Mouse (Mus musculus): ENCODE measurements around the gene Gnl1. TPM values are rescaled to one million over a fixed set of nuclear protein-coding genes. Genes with fewer than 3 reads are reported as not detected.
"Not testable (repeated sequence)": the region's sequence is repeated elsewhere in the genome, so short reads cannot be mapped to it uniquely, and the experiment has no call there.

Gnl1 gene
- total RNA-seq, 2 experiments from 2014 or later, result 1.3 to 3.3 TPM

DNA sequence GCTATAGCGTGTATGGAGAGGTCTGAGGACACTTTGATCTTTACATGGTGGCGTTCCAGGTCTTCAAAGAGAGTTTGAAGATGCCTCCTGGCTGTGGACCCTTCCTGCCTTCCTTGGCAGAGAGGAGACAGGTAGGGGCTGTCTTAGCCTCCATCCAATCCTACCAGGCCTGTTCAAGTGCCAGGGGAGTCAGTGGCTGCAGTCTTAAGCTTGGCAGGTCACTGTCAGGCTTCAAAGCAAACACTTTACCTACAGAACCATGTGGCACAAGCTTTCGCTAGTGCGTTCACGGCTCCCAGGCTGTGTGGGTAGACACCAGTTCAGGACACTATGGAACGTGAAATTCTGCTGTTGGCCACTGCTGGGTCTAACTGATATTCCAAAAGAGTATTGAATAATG is 43.3 kb downstream of the Gnl1 start:
- ATAC-seq (replicated peaks; ENCODE audit: low FRiP score, poor library complexity, severe bottlenecking), result no peak

DNA sequence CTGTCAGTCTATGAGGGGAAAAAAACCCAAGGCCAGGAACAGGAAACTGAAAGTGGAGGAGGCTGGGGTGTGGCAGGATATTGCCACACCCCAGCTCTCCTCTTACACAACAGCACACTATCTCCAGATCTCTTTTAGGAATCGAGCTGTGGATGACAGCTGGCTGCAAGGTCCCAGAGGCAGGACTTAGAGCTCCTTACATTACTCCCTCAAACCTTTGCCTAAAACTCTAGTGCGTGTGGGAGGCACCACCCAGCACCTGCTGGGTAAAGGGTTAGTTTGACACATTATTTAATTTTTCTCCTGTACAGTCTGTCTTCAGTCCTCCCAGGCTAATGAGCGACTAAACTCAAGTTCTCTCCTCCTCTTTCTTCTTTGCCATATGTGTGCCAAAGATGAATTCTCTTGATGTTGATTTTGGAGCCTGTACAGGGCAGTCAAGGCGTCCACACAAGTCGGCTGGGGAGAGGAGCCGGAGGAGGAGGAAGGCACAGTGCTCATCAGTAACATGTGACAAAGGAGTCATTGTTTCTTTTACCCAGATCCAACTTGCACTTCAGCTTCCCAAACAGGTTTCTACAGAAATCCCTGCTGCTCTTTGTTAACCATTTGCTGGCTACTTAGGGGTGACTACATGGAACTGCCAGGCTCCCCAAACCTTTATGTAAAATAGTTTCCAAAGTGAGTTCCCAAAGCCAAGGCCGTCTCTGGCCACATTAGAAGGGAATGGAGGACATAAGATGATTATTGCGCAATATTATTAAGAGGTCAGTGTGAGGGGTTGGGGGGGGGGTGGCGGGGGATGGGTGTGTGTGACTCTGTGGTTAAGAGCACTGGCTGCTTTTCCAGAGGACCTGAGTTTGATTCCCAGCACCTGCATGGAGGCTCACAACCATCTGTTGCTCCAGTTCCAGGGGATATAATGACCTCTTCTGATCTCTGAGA is 44.3 kb downstream of the Gnl1 start:
- ATAC-seq (replicated peaks; ENCODE audit: low FRiP score, poor library complexity, severe bottlenecking), result peak; percentile 68

DNA sequence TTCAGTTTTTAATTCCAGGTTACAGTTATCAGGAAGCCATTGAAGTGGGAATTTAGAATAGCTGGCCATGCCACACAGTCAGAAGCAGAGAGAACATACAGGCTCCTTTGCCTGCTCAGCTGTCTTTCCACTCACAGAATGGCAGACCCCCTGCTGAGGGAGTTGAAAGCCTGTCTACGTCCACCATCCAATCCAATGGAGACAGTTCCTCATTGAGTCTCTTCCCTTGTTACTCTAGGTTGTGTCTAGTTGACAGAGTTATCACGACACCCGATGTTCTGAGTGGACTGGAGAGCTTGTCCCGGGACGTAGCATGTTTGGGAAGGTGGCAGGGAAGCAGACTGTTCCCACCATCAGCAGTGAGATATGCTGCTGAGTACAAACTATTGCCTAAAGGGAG is 45.5 kb downstream of the Gnl1 start:
- ATAC-seq (replicated peaks; ENCODE audit: low FRiP score, poor library complexity, severe bottlenecking), result no peak

DNA sequence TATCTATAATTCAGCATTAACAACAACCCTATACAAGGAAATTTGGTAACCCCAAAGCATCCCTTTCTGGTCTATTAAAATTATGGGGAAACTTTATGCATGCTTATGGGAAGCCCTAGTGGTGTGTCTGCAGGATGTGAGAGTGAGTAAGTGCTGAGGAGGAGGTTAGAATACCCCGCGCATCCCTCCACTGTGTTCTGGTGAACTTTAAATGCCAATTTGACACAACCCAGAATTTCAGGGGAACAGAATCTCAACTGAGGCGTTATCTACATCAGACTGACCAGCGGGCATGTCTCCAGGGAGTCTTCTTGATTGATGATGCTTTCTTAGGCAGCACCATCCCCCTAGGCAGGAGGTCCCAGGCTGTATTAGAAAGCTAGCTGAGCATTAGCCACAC is 46.2 kb downstream of the Gnl1 start:
- no peak for ATAC-seq (replicated peaks; ENCODE audit: low FRiP score, poor library complexity, severe bottlenecking)

DNA sequence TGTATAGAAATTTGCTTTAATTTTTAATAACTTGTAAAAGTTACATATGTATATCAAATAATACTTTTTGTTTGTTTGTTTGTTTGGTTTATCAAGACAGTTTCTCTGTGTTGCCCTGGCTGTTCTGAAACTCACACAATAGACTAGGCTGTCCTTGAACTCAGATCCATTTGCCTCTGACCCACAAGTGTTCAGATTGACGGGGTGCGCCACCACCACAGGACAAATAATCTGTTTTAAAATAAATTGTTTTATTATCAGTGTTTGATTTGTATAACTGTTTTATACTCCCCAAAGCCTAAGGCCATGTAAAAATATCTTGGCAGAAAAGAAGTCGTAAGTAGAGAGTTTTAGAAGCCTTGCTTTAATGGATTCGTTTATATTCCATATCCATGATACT is 48.0 kb downstream of the Gnl1 start:
- ATAC-seq (replicated peaks; ENCODE audit: low FRiP score, poor library complexity, severe bottlenecking), result no peak

DNA sequence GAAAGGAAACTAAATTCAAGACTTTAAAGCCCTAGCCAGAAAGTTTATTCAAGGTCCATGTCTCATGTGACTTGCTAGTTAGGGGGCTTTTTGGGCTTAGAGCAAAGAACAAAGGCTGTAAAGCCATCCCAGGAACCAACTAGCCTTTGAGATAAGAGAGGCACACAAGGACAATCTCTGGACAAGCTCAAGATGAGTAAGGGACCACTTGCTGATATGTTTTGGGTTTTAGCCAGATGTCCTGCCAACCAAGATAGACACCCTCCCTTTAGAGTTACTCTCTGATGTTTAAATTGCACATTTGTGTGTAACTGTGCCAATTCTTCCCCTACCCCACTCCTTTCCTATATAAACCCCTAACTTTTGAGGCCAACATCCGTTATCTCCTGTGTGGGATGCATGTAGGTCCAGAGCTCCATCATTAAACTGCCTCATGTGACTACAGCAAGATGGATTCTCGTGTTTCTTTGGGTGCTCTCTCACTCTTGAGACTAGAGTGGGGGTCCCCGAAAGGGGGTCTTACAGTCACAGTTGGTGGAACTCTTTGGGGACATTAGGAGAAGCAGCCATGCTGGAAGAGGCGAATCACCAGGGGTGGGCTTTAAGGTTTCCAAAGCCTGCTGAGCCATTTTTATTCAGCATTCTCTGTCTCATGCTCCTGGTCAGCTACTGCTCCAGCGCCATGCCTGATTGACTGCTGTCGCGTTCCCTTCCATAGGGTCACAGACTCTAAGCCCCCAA is 49.4 kb downstream of the Gnl1 start:
- ATAC-seq (replicated peaks; ENCODE audit: low FRiP score, poor library complexity, severe bottlenecking), result no peak

DNA sequence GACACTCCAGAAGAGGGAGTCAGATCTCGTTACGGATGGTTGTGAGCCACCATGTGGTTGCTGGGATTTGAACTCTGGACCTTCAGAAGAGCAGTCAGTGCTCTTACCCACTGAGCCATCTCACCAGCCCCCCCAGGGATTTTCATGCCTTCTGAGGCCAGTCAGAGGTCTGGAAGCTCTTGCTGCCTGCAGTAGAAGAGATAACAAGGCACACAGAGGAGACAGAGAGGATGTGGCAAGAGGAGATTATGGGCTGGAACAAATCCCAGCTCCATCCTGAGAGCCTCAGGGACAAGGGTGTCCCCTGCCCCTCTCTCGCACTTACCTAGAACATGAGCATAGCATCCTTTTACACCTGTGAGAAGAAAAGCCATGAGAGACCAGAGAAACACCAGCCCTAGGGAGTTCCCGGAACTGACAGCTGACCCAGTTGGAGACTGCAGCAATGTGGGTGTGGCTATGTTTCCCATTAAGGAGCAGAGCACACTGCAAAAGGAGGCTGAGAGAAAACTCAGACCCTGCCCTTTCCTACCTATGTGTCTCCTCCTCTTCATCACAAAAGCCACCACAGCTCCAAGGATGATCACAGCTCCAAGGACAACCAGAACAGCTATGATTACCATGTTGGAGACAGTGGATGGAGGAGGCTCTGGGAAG is 50.5 kb downstream of the Gnl1 start:
- peak; percentile 84 for ATAC-seq (replicated peaks; ENCODE audit: low FRiP score, poor library complexity, severe bottlenecking)

DNA sequence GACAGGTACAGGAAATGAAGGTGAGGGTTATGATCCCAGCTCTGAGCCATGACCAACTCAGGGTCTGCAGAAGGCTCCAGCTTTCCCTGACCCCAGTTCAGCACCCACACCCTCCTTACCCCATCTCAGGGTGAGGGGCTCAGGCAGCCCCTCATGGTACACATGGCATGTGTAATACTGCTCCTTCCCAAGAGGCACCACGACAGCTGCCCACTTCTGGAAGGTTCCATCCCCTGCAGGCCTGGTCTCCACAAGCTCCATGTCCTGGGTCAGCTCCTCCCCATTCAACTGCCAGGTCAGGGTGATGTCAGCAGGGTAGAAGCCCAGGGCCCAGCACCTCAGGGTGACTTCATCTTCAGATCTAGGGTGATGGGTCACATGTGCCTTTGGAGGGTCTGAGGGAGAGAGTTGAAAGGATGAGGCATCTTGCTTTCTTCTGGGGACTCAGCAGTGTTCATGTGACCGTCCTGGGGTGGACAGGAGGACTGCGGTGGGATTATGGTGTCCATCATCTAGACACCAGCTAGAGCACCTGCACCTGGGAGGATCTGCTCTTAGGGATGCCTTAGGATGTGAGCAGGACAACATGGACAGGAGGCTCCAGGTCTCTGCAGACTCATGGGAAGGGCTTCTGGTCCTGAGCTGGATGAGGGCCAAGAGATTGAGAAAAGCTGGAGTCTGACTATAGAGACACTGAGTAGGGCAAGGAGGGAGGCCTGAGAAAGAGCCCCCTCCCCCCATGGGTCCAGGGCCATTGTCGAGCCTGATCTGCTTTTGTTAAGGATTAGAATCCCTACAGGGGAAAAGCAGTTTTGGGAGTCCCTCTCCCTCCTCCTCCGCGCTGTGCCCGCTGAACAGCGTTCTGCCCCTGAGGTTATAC is 51.3 kb downstream of the Gnl1 start:
- ATAC-seq (replicated peaks; ENCODE audit: low FRiP score, poor library complexity, severe bottlenecking), result not testable (repeated sequence)

DNA sequence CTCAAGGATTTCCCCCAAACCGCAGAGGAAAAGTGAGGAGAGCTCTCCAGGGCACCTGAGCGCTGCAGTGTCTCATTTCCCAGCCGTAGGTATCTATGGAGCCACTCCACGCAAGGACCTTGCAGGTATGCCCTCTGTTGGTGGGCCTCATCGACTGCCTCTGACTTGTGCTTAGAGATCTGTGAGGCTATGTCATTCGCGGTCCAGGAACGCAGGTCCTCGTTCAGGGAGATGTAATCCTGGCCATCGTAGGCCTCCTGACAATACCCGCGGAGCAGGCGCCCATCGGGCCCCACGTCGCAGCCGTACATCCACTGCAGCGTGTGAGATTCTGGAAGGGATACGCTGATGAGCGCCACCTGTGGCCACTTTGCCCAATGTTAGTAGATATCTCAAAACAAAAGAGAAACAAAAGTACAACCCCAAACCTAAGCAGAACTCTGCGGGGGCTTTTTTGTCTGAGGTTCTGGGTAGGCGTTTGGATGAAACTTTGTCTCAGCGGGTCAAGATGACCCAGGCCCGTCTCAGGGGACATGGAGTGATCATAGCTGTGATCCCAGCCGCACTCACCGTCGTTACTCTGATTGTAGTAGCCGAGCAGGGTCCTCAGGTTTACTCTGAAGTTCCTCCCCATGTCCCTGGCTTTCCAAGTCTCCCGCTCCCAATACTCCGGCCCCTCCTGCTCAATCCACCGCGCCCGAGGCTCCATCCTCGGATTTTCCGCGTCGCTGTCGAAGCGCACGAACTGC is 52.1 kb downstream of the Gnl1 start:
- peak; percentile 79 for ATAC-seq (replicated peaks; ENCODE audit: low FRiP score, poor library complexity, severe bottlenecking)

DNA sequence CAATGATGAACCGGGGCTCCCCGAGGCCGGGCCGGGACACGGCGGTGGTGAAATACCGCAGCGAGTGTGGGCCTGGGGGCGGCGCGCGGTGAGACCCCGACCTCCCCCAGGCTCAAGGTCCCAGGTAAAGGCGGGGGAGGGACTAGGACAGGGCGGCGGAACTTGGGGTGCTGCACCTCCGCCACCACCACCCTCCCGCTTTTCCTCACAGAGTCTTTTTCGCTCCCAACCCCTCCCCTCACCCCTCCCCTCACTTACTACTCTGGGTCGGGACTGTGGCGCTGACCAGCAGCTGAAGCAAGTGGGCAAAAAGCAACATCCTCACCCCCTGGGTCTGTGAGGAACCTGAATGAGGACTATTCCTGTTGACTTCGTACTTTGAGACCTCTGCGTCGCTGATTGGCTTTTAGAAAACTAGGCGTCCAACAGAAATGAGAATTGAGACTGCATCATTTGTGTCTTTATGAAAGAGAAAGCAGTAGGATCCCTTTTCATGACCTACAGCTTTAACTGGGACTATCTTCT is 52.8 kb downstream of the Gnl1 start, which contains the start of gene H2-T23:
Gene H2-T23 (minus strand): TSS at position 505 of the 525 bp plus-strand sequence.
- peak; percentile 47 for ATAC-seq (replicated peaks; ENCODE audit: low FRiP score, poor library complexity, severe bottlenecking)

DNA sequence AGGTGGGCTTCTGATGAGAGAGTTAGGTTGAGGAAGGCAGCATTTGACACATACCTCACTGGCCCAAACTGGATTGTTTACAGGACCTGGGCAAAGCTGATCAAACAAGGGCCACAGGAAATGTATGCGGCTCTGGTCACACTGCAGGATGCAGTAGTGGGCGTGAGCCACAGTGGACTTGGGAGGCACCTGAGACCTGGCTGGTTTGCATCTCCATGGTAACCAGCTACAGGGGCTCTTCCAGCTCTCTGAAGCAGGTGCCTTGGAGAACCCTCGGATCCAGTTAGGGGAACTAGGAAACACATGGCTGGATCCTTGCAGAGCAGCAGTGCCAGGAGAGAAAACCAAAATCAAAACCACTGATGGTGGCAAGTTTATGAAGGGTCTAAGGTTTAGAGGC is 54.9 kb downstream of the Gnl1 start:
- ATAC-seq (replicated peaks; ENCODE audit: low FRiP score, poor library complexity, severe bottlenecking), result not testable (repeated sequence)

DNA sequence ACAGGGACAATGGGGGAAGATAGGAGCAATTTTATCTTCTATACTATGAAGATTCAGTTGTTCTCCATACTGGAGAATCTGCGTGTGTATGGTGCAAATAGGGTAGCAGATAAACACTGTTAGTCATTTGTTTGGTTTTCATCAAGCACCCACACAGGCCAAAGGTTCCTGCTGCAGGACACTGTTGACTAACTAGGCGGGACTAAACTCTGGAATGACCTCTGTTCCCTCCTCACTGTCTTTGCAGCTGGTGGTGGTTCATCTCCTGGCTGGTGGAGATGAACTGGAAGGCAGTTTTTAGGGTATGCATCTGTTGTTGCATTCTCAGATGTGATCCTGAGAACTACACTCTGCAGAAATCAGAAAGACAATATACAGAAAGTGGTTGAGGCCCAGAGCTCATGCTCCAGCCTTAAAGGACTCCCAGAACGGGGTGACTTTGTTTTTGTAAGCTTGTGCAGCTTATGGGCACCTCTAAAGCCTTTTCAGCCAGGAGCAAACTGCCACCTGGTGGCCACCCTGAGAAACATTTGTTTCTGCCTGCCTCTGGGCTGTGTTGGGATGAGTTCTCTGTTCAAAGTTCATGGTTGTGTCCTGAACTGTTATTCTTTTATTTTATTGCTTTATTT is 55.5 kb downstream of the Gnl1 start:
- ATAC-seq (replicated peaks; ENCODE audit: low FRiP score, poor library complexity, severe bottlenecking), result peak; percentile 62

DNA sequence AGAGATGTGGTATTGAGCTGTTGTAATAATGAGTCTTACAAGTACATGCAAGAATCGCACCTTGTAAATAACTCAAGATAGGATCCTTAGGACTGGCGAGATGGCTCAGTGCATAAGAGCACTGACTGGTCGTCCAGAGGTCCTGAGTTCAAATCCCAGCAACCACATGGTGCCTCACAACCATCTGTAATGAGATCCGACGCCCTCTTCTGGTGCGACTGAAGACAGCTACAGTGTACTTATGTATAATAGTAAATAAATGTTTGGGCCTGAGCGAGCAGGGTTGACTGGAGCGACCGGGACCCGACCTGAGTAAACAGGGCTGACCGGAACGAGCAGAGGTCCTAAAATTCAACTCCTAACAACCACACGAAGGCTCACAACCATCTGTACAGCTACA is 56.5 kb downstream of the Gnl1 start:
- ATAC-seq (replicated peaks; ENCODE audit: low FRiP score, poor library complexity, severe bottlenecking), result not testable (repeated sequence)

Other genes starting within 250 kb of the Gnl1 start
- 3.8 and 10.5 TPM in 2 replicates for gene Ier3, start 158.2 kb upstream of the Gnl1 start, total RNA-seq (2015; ENCODE audit: low replicate concordance)
- 0.51 and 4.0 TPM in 2 replicates for gene Ier3, start 158.2 kb upstream of the Gnl1 start, total RNA-seq (2017; ENCODE audit: low replicate concordance)
- 19.3 and 32.8 TPM in 2 replicates for gene Flot1, start 156.6 kb upstream of the Gnl1 start, total RNA-seq (2015; ENCODE audit: low replicate concordance)
- gene Flot1, start 156.6 kb upstream of the Gnl1 start, total RNA-seq (2017; ENCODE audit: low replicate concordance), result 14.6 and 29.1 TPM in 2 replicates
- gene Tubb5, start 141.5 kb upstream of the Gnl1 start, total RNA-seq (2015; ENCODE audit: low replicate concordance), result 663 and 669 TPM in 2 replicates
- 760 and 914 TPM in 2 replicates for gene Tubb5, start 141.5 kb upstream of the Gnl1 start, total RNA-seq (2017; ENCODE audit: low replicate concordance)
- gene Mdc1, start 138.3 kb upstream of the Gnl1 start, total RNA-seq (2015; ENCODE audit: low replicate concordance), result 117 and 147 TPM in 2 replicates
- gene Mdc1, start 138.3 kb upstream of the Gnl1 start, total RNA-seq (2017; ENCODE audit: low replicate concordance), result 31.0 and 57.1 TPM in 2 replicates
- gene Nrm, start 118.5 kb upstream of the Gnl1 start, total RNA-seq (2015; ENCODE audit: low replicate concordance), result 32.8 and 36.0 TPM in 2 replicates
- 19.1 and 35.8 TPM in 2 replicates for gene Nrm, start 118.5 kb upstream of the Gnl1 start, total RNA-seq (2017; ENCODE audit: low replicate concordance)
- 32.8 and 37.7 TPM in 2 replicates for gene Ppp1r18, start 114.3 kb upstream of the Gnl1 start, total RNA-seq (2015; ENCODE audit: low replicate concordance)
- gene Ppp1r18, start 114.3 kb upstream of the Gnl1 start, total RNA-seq (2017; ENCODE audit: low replicate concordance), result 7.2 and 10.2 TPM in 2 replicates
- 139 and 201 TPM in 2 replicates for gene Dhx16, start 100.0 kb upstream of the Gnl1 start, total RNA-seq (2015; ENCODE audit: low replicate concordance)
- 73.1 and 118 TPM in 2 replicates for gene Dhx16, start 100.0 kb upstream of the Gnl1 start, total RNA-seq (2017; ENCODE audit: low replicate concordance)
- gene 2310061I04Rik, start 82.4 kb upstream of the Gnl1 start, total RNA-seq (2015; ENCODE audit: low replicate concordance), result 37.7 and 68.5 TPM in 2 replicates
- 2.9 and 3.7 TPM in 2 replicates for gene 2310061I04Rik, start 82.4 kb upstream of the Gnl1 start, total RNA-seq (2017; ENCODE audit: low replicate concordance)
- gene Atat1, start 69.8 kb upstream of the Gnl1 start, total RNA-seq (2015; ENCODE audit: low replicate concordance), result 7.6 and 26.0 TPM in 2 replicates
- gene Atat1, start 69.8 kb upstream of the Gnl1 start, total RNA-seq (2017; ENCODE audit: low replicate concordance), result 3.0 and 4.0 TPM in 2 replicates
- gene Mrps18b, start 63.5 kb upstream of the Gnl1 start, total RNA-seq (2015; ENCODE audit: low replicate concordance), result 16.9 and 18.0 TPM in 2 replicates
- gene Mrps18b, start 63.5 kb upstream of the Gnl1 start, total RNA-seq (2017; ENCODE audit: low replicate concordance), result 13.5 and 50.5 TPM in 2 replicates
- 53.7 and 90.1 TPM in 2 replicates for gene Ppp1r10, start 63.4 kb upstream of the Gnl1 start, total RNA-seq (2015; ENCODE audit: low replicate concordance)
- 67.5 and 87.5 TPM in 2 replicates for gene Ppp1r10, start 63.4 kb upstream of the Gnl1 start, total RNA-seq (2017; ENCODE audit: low replicate concordance)
- 26.3 and 36.9 TPM in 2 replicates for gene Abcf1, start 10.1 kb upstream of the Gnl1 start, total RNA-seq (2015; ENCODE audit: low replicate concordance)
- gene Abcf1, start 10.1 kb upstream of the Gnl1 start, total RNA-seq (2017; ENCODE audit: low replicate concordance), result 120 and 139 TPM in 2 replicates
- 5.4 and 6.5 TPM in 2 replicates for gene Prr3, start 385 bp downstream of the Gnl1 start, total RNA-seq (2015; ENCODE audit: low replicate concordance)
- 4.6 TPM in 1 of 2 replicates, not detected in the other for gene Prr3, start 385 bp downstream of the Gnl1 start, total RNA-seq (2017; ENCODE audit: low replicate concordance)
- gene H2-T24, start 40.7 kb downstream of the Gnl1 start, total RNA-seq (2015; ENCODE audit: low replicate concordance), result 84.3 and 115 TPM in 2 replicates
- gene H2-T24, start 40.7 kb downstream of the Gnl1 start, total RNA-seq (2017; ENCODE audit: low replicate concordance), result 293 and 328 TPM in 2 replicates
- 109 and 146 TPM in 2 replicates for gene H2-T23, start 53.0 kb downstream of the Gnl1 start, total RNA-seq (2015; ENCODE audit: low replicate concordance)
- gene H2-T23, start 53.0 kb downstream of the Gnl1 start, total RNA-seq (2017; ENCODE audit: low replicate concordance), result 93.4 and 104 TPM in 2 replicates
- gene H2-T22, start 62.9 kb downstream of the Gnl1 start, total RNA-seq (2015; ENCODE audit: low replicate concordance), result 19.1 and 19.7 TPM in 2 replicates
- gene H2-T22, start 62.9 kb downstream of the Gnl1 start, total RNA-seq (2017; ENCODE audit: low replicate concordance), result 5.5 and 16.4 TPM in 2 replicates
- not detected in 2 replicates for gene Gm6034, start 63.1 kb downstream of the Gnl1 start, total RNA-seq (2015; ENCODE audit: low replicate concordance)
- gene Gm6034, start 63.1 kb downstream of the Gnl1 start, total RNA-seq (2017; ENCODE audit: low replicate concordance), result not detected in 2 replicates
- gene Gm11127, start 78.5 kb downstream of the Gnl1 start, total RNA-seq (2015; ENCODE audit: low replicate concordance), result not detected in 2 replicates
- gene Gm11127, start 78.5 kb downstream of the Gnl1 start, total RNA-seq (2017; ENCODE audit: low replicate concordance), result 0.39 TPM in 1 of 2 replicates, not detected in the other
- gene Gm19684, start 141.8 kb downstream of the Gnl1 start, total RNA-seq (2015; ENCODE audit: low replicate concordance), result not detected in 2 replicates
- not detected in 2 replicates for gene Gm19684, start 141.8 kb downstream of the Gnl1 start, total RNA-seq (2017; ENCODE audit: low replicate concordance)
- gene Gm7030, start 149.6 kb downstream of the Gnl1 start, total RNA-seq (2015; ENCODE audit: low replicate concordance), result not detected in 2 replicates
- gene Gm7030, start 149.6 kb downstream of the Gnl1 start, total RNA-seq (2017; ENCODE audit: low replicate concordance), result not detected in 2 replicates
- not detected in 2 replicates for gene Gm8909, start 188.7 kb downstream of the Gnl1 start, total RNA-seq (2015; ENCODE audit: low replicate concordance)
- gene Gm8909, start 188.7 kb downstream of the Gnl1 start, total RNA-seq (2017; ENCODE audit: low replicate concordance), result not detected in 2 replicates
- not detected in 2 replicates for gene H2-T3, start 210.4 kb downstream of the Gnl1 start, total RNA-seq (2015; ENCODE audit: low replicate concordance)
- not detected in 2 replicates for gene H2-T3, start 210.4 kb downstream of the Gnl1 start, total RNA-seq (2017; ENCODE audit: low replicate concordance)